Mouse (Mus musculus): Measurements from ENCODE around the gene Pitx2.

- TF ChIP-seq CTCF (IDR thresholded peaks at IDR 0.05; ENCODE audit: low read depth, low read length), result no peak
- TF ChIP-seq GATA1 (IDR thresholded peaks at IDR 0.05; ENCODE audit: borderline replicate concordance, low read length), result no peak
- TF ChIP-seq POLR2AphosphoS5 (IDR thresholded peaks at IDR 0.05; ENCODE audit: insufficient replicate concordance, low read depth, low read length), result no peak
Measured at GRCm38 (mm10) chr3:129254246-129254645, 54.6 kb downstream of the Pitx2 start.

All from G1E (cell line).